Mouse (Mus musculus): Measurements from ENCODE around the gene 1700034J05Rik.

GRCm38 (mm10) chr6:146965139-146965772, 11.0 kb upstream of the 1700034J05Rik start:
- TF ChIP-seq GATA1 (IDR thresholded peaks at IDR 0.05; ENCODE audit: borderline replicate concordance, low read length) (no peak), FLI1 (IDR thresholded peaks at IDR 0.05; ENCODE audit: low read length) (no peak)

Data from megakaryocyte, embryonic 14.5 days (primary cell).